Mouse (Mus musculus): ENCODE results near the gene Klhl35.

GRCm38 (mm10) chr7:99449751-99450150, 16.1 kb upstream of the Klhl35 start:
- TF ChIP-seq TAL1 (IDR thresholded peaks at IDR 0.05; ENCODE audit: low read length) = no peak
- TF ChIP-seq GATA1 (IDR thresholded peaks at IDR 0.05; ENCODE audit: low read length) = no peak
